Mouse (Mus musculus): ENCODE measurements around the gene Fbf1. TPM values are rescaled to one million over a fixed set of nuclear protein-coding genes. Genes with fewer than 3 reads are reported as not detected.

The Fbf1 gene
- polyA plus RNA-seq, 1 experiment from 2014 or later: 49.5 TPM

GRCm38 (mm10) chr11:116106154-116106962 is 61.6 kb downstream of the Fbf1 start:
- Histone ChIP-seq H3K9ac (peak overlapping the region; percentile 6; the same call in 1 of the 2 replicates), H3K27ac (no peak overlapping the region), H3K9me3 (no peaks in the 10 kb centered on the region), H3K4me2 (peak overlapping the region; percentile 82), H3K27me3 (peaks cover 60% of the 10 kb centered on the region), H3K36me3 (no peaks in the 10 kb centered on the region), H3K4me3 (peak overlapping the region; percentile 14), H3K4me1 (peaks cover 78% of the 10 kb centered on the region)
- ATAC-seq (ENCODE audit: insufficient number of reproducible peaks, insufficient read depth, low FRiP score, low TSS enrichment, low read depth): peak; percentile 35; the same call in 1 of the 2 replicates
- WGBS: 21% methylated on average over 32 of the region's 32 CpGs

GRCm38 (mm10) chr11:116105065-116105464 is 62.9 kb downstream of the Fbf1 start:
- WGBS: 91% methylated on average over 2 of the region's 2 CpGs
- no peak overlapping the region for H3K4me2 ChIP-seq
- no peak for ATAC-seq (ENCODE audit: insufficient number of reproducible peaks, insufficient read depth, low FRiP score, low TSS enrichment, low read depth)
- no peak overlapping the region for H3K4me3 ChIP-seq
- H3K27ac ChIP-seq: no peak overlapping the region
- H3K9ac ChIP-seq: no peak overlapping the region
- no peaks in the 10 kb centered on the region for H3K36me3 ChIP-seq
- H3K4me1 ChIP-seq: peaks cover 75% of the 10 kb centered on the region
- no peaks in the 10 kb centered on the region for H3K9me3 ChIP-seq
- peaks cover 48% of the 10 kb centered on the region for H3K27me3 ChIP-seq

GRCm38 (mm10) chr11:116104006-116104646 is 63.8 kb downstream of the Fbf1 start:
- H3K27me3 ChIP-seq: peaks cover 38% of the 10 kb centered on the region
- H3K27ac ChIP-seq: peak overlapping the region; percentile 48
- 0 out of 2 replicates have a peak overlapping the region, but pooled peaks have one; percentile 3 for H3K9ac ChIP-seq
- no peak overlapping the region for H3K4me3 ChIP-seq
- H3K4me2 ChIP-seq: no peak overlapping the region
- no peaks in the 10 kb centered on the region for H3K36me3 ChIP-seq
- whole genome bisulfite sequencing: 35% methylated on average over 14 of the region's 14 CpGs
- no peaks in the 10 kb centered on the region for H3K9me3 ChIP-seq
- ATAC-seq (ENCODE audit: insufficient number of reproducible peaks, insufficient read depth, low FRiP score, low TSS enrichment, low read depth): peak; percentile 33; the same call in 1 of the 2 replicates
- H3K4me1 ChIP-seq: peaks cover 65% of the 10 kb centered on the region

- Histone ChIP-seq H3K36me3 (no peaks in the 10 kb centered on the region), H3K27me3 (peaks cover 33% of the 10 kb centered on the region), H3K4me1 (peaks cover 60% of the 10 kb centered on the region), H3K9ac (0 out of 2 replicates have a peak overlapping the region, but pooled peaks have one; percentile 3), H3K9me3 (no peaks in the 10 kb centered on the region), H3K27ac (0 out of 2 replicates have a peak overlapping the region, but pooled peaks have one; percentile 44), H3K4me2 (no peak overlapping the region), H3K4me3 (no peak overlapping the region)
- WGBS: 73% methylated on average over 12 of the region's 12 CpGs
- ATAC-seq (ENCODE audit: insufficient number of reproducible peaks, insufficient read depth, low FRiP score, low TSS enrichment, low read depth): no peak
These were observed 64.4 kb downstream of the Fbf1 start for GRCm38 (mm10) chr11:116103572-116103971.

- H3K4me1 ChIP-seq: peaks cover 49% of the 10 kb centered on the region
- no peak for ATAC-seq (ENCODE audit: insufficient number of reproducible peaks, insufficient read depth, low FRiP score, low TSS enrichment, low read depth)
- no peak overlapping the region for H3K4me2 ChIP-seq
- WGBS: 50% methylated on average over 3 of the region's 4 CpGs
- H3K27ac ChIP-seq: peak overlapping the region; percentile 82
- no peaks in the 10 kb centered on the region for H3K9me3 ChIP-seq
- H3K9ac ChIP-seq: no peak overlapping the region
- no peaks in the 10 kb centered on the region for H3K36me3 ChIP-seq
- no peak overlapping the region for H3K4me3 ChIP-seq
- H3K27me3 ChIP-seq: peaks cover 22% of the 10 kb centered on the region
These were observed 65.5 kb downstream of the Fbf1 start for GRCm38 (mm10) chr11:116102472-116102871.

GRCm38 (mm10) chr11:116101931-116102381 is 66.0 kb downstream of the Fbf1 start:
- no peak overlapping the region for H3K9ac ChIP-seq
- no peak for ATAC-seq (ENCODE audit: insufficient number of reproducible peaks, insufficient read depth, low FRiP score, low TSS enrichment, low read depth)

GRCm38 (mm10) chr11:116100839-116101238 is 67.1 kb downstream of the Fbf1 start:
- Histone ChIP-seq H3K36me3 (no peaks in the 10 kb centered on the region), H3K4me1 (peaks cover 32% of the 10 kb centered on the region)
- WGBS: 73% methylated on average over 7 of the region's 7 CpGs

More at GRCm38 (mm10) chr11:116101931-116102381, 66.0 kb downstream of the Fbf1 start:
- H3K27ac ChIP-seq: peak overlapping the region; percentile 82
- peaks cover 16% of the 10 kb centered on the region for H3K27me3 ChIP-seq
- H3K9me3 ChIP-seq: no peaks in the 10 kb centered on the region
- no peaks in the 10 kb centered on the region for H3K36me3 ChIP-seq
- 17% methylated on average over 11 of the region's 11 CpGs for WGBS
- no peak overlapping the region for H3K4me3 ChIP-seq
- H3K4me2 ChIP-seq: peak overlapping the region; percentile 26; the same call in 1 of the 2 replicates
- H3K4me1 ChIP-seq: peaks cover 44% of the 10 kb centered on the region

GRCm38 (mm10) chr11:116100385-116100784 is 67.6 kb downstream of the Fbf1 start:
- Histone ChIP-seq H3K27ac (no peak overlapping the region), H3K4me1 (peaks cover 31% of the 10 kb centered on the region), H3K9me3 (no peaks in the 10 kb centered on the region), H3K36me3 (no peaks in the 10 kb centered on the region), H3K4me2 (no peak overlapping the region), H3K27me3 (peaks cover under 1% of the 10 kb centered on the region; the same call in 1 of the 2 replicates), H3K9ac (no peak overlapping the region), H3K4me3 (no peak overlapping the region)
- no peak for ATAC-seq (ENCODE audit: insufficient number of reproducible peaks, insufficient read depth, low FRiP score, low TSS enrichment, low read depth)
- 80% methylated on average over 6 of the region's 6 CpGs for WGBS

More at GRCm38 (mm10) chr11:116100839-116101238, 67.1 kb downstream of the Fbf1 start:
- Histone ChIP-seq H3K9ac (no peak overlapping the region), H3K27ac (peak overlapping the region; percentile 82), H3K4me2 (no peak overlapping the region), H3K27me3 (peaks cover 5% of the 10 kb centered on the region), H3K4me3 (no peak overlapping the region), H3K9me3 (no peaks in the 10 kb centered on the region)
- ATAC-seq (ENCODE audit: insufficient number of reproducible peaks, insufficient read depth, low FRiP score, low TSS enrichment, low read depth): no peak

GRCm38 (mm10) chr11:116099462-116099861 is 68.5 kb downstream of the Fbf1 start:
- H3K9ac ChIP-seq: no peak overlapping the region
- H3K27ac ChIP-seq: no peak overlapping the region
- peaks cover 29% of the 10 kb centered on the region for H3K4me1 ChIP-seq
- H3K9me3 ChIP-seq: no peaks in the 10 kb centered on the region
- H3K27me3 ChIP-seq: no peaks in the 10 kb centered on the region
- no peak overlapping the region for H3K4me3 ChIP-seq
- ATAC-seq (ENCODE audit: insufficient number of reproducible peaks, insufficient read depth, low FRiP score, low TSS enrichment, low read depth): no peak
- no peaks in the 10 kb centered on the region for H3K36me3 ChIP-seq
- WGBS: 81% methylated on average over 6 of the region's 6 CpGs
- H3K4me2 ChIP-seq: no peak overlapping the region

- Histone ChIP-seq H3K4me2 (no peak overlapping the region), H3K4me3 (no peak overlapping the region), H3K9ac (no peak overlapping the region), H3K36me3 (no peaks in the 10 kb centered on the region), H3K9me3 (no peaks in the 10 kb centered on the region), H3K27ac (no peak overlapping the region), H3K27me3 (no peaks in the 10 kb centered on the region), H3K4me1 (peaks cover 23% of the 10 kb centered on the region)
- ATAC-seq (ENCODE audit: insufficient number of reproducible peaks, insufficient read depth, low FRiP score, low TSS enrichment, low read depth): no peak
- WGBS: 73% methylated on average over 14 of the region's 14 CpGs
These were observed 69.1 kb downstream of the Fbf1 start for GRCm38 (mm10) chr11:116098711-116099460.

Measured in embryonic facial prominence, embryonic 13.5 days (tissue).